Mouse (Mus musculus) layer of hippocampus, postnatal 10 days (tissue): ENCODE measurements around the gene Ncln. TPM values are rescaled to one million over a fixed set of nuclear protein-coding genes. Genes with fewer than 3 reads are reported as not detected.

Source experiments
- DNase-seq, 2 experiments: peaks; one replicate each; pipeline ENCODE4 v3.0.0; 2021; ENCODE audit warnings: low spot score in 2 of 2
- total RNA-seq, 2 experiments: library from RNA; stranded (reverse); gene quantifications; 2 replicates each; pipeline ENCODE4 v1.2.3; 2021

Ncln gene
- total RNA-seq, 2 experiments from 2014 or later: 89.3 to 116 TPM

DNA sequence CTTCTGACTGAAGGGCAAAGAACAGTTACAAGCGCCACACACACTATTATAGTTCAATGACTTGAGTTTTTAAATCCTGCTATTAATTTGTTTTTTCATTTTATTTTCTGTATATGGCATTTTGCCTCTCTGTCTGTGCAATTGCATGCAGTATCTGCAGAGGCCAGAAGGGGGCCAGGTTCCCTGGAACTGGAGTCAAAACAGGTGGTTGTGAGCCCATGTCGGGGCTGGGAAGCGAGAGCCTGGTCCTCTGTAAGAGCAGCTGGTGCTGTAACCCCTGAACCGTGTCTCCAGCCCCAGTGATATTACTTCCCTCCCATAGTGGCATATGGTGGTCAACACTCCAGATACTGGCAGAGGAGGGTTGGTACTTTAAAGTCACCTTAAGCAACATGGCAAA is 22.4 kb upstream of the Ncln start:
- peak; percentile 75 to 79 for DNase-seq

DNA sequence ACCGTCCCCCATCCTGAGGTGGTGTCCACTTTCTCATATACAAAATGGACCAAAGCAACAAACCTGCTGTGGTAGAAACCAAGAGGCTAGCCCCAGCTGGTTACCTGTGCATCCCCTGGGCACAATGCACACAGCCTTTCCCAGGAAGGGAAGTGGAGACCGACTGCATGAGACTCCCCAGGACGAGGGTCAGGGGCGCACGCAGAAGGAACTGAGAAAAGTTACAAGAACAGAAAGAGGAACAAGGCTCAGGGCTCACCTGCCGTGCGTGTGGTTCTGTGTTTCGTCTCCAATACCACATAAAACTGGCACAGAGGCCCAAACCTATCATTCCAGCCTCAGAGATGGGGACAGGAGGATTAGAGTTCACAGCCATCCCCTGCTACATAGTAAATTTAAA is 21.0 kb upstream of the Ncln start:
- no peak for DNase-seq

DNA sequence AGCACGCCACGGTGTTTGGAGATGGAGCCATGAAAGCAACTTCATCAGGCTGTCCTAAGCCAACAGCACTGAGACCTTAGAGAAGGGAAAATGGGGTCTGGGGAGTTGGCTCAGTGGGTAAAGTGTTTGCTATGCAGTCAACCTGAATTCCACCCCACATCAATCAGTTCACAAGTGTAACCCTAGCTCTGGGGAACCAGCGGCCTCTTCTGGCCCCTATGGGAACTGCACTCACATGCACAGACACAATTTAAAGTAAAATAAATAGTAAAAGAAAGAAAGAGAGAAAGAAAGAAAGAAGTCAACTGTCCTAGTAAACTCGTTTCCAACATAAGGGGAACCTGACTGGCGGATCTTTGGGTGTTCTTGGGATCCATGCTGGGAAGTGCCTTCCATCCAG is 17.6 kb upstream of the Ncln start:
- no peak for DNase-seq

DNA sequence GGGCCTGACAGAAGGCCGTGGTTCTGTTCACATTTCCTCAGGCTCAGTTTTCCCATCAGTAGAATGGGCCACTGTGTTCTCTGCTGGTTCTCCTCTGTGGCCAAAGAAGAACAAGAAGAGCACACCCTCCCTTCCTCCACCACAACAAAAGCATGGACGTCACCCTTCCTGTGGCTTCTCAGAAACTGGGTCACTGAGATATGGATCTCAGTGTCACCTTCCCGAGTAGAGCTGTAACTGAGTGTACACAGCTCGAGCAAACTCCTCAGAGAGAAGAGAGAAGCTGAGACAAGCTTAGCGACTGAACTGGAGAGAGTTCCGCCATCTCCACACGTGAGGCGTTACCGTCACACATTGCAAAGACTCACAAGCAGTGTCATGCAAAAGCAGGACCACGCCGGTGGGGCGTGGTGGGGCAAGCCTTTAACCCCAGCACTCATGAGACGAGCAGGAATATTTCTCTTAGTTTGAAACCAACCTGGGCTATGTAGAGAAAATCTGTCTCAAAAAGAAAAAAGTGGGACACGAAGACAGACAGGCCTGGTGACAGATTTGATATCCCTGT is 14.1 kb upstream of the Ncln start:
- no peak for DNase-seq

DNA sequence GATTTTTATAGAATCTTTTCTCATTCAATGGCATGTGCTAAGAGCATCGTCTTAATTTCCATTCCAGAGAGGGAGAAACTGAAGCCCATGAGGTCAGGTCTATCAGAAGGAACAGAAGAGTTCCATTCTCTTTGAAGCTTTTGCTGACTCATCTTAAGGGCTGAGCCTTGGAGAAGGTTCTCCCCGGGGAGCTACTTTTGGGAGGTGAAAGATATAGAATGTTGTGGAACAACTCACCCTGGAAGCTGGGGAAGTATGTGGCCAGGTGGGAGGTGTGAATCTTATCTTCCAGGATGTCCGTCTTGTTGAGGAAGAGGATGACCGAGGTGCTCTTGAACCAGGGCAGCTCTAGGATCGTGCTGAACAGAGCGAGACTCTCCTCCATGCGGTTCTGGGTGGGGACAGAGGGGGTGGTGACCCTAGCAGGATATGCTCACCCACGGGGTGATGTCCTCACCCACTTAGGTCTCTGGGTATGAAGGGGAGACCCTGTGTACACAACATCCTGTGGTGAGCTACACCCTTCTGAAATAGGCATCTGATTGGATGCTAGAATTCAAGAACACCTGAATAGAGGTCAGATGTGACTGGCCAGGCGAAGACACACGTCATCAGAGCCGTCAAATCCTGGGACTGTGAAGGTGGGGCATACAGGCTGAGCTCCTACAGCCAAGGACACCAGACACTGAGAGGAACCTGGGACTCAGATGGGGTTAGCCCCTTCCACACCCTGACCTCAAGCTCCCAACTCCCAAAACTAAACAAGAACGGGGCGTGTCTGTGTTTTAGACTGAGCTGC is 11.7 kb upstream of the Ncln start:
- DNase-seq: no peak

DNA sequence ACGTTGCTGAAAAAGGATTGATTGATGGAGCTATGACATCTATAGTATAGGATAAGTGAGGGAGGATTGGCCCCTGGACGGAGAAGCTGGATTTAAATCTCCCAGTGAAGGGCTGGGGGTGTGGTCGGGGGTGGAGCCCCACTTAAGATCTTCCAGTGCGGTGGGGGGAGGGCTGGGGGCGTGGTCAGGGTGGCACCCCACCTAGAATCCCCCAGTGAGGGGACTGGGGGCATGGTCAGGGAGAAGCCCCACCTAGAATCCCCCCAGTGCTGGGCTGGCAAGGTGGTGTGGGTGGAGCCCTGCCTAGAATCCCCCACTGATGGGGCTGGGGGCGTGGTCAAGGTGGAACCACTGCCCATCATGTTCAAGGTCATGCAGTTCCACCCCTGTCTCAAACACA is 10.9 kb upstream of the Ncln start:
- DNase-seq: no peak

DNA sequence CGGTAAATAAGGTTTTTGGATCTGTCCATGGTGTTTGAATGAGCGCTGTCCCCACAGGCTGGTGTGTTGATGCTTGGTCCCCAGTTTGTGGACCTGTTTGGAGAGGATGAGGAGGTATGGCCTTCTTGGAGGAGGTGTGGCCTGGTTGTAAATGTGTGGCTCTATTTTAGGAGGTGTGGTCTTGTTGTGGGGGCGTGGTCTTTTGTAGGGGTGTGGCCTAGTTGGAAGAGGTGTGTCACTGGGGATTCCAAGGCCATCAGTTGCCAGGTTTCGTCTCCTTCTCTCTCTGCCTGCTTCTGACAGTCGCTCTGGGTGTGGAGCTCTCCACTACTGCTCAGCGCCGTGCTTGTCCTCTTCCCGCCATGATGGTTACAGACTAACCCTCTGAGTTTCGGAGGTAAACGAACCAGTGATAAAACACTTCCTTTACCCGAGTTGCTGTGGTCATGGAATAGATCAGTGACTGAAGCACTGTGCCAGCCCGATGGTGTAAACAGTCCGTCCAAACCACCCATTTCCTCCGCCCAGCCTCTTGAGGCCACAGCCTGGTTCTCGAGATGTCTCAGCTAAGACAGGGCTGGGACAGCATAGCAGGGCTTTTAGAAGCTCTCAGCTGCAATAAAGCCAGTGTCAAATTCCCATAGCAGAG is 8.9 kb upstream of the Ncln start:
- DNase-seq: no peak

DNA sequence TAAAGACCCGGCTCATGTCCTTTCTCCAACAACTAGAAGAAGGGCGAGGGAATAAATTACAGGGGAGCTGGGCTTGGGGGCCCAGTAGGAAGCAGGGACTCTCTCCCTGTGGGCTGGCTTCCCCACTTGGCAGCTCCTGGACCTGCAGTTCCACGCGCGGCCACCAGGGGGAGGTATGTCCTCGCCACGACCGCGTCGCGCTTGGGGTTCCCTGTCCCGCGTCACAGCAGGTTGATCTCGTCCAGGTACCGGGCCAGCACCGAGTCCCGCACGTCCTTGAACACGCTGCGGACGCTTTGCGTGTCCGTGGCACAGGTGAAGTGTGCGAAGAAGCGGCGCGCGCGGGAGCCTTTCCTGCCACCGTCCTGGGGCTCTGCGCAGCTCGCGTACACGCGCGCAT is 6.5 kb upstream of the Ncln start:
- peak; percentile 96 to 97 for DNase-seq

DNA sequence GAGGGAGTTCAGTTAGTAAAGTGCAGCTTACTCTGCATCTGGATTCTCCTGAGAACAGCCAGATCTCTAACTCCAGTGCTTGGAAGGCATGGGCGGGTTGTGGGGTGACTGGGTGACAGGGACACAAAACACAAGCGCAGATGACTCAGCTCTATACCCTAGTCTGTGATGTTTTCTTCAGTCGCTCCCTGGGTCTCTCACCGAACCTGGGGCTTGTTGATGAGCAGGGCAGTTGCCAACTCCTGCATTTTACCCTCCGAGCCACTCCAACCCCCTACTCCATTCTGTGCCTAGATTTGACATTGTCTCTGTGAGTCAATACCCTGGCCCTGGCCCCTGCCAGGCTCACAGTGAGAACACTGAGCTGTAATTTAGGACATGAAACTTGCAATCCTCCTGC is 5.7 kb upstream of the Ncln start:
- DNase-seq: no peak

DNA sequence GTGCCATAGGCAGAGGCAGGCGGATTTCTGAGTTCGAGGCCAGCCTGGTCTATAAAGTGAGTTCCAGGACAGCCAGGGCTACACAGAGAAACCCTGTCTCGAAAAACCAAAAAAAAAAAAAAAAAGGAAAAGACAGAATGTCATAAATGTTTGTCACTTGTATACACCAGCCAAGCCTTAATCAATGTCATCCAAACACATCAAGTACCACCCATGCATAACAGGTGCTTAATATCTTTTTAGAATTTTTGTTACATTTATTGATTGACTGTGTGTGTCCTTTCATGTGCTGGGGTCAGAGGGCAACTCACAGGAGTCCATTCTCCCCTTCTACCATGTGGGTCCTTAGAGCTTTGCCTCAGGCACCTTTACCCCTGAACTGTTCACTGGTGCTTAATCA is 3.8 kb upstream of the Ncln start, which contains the start of gene S1pr4:
Gene S1pr4, minus strand, starts transcription at position 101 of the 400 bp plus-strand sequence.
- DNase-seq: no peak

DNA sequence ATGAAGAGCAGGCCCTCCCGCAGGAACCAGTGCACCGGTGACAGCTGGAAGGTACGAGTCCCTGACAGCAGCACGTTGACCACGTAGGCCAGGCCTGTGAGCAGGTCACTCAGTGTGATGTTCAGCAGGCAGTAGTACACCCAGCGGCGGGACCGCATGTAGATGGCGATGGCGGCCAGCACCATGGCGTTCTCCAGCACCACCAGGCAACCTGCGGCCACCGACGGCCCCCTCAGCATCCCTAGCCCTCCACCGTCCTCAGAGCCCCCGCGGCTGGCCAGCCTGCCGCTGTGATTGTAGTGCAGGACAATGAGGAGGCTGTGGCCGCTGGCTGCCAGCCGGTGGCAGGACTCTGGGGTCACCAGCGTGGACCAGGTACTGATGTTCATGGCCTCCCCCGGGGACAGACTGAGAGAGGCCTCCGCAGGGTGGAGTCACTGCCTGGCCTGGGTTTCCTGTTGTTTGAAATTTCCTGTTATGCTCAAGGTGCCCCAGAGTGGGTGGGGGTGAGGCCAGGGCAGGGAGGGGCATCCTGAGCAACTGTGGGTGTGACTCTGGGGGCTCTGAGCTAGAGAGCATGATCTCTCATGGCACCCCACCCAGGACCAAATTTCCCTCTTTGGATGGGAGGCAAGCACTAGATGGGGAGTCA is 3.2 kb upstream of the Ncln start:
- DNase-seq: no peak

DNA sequence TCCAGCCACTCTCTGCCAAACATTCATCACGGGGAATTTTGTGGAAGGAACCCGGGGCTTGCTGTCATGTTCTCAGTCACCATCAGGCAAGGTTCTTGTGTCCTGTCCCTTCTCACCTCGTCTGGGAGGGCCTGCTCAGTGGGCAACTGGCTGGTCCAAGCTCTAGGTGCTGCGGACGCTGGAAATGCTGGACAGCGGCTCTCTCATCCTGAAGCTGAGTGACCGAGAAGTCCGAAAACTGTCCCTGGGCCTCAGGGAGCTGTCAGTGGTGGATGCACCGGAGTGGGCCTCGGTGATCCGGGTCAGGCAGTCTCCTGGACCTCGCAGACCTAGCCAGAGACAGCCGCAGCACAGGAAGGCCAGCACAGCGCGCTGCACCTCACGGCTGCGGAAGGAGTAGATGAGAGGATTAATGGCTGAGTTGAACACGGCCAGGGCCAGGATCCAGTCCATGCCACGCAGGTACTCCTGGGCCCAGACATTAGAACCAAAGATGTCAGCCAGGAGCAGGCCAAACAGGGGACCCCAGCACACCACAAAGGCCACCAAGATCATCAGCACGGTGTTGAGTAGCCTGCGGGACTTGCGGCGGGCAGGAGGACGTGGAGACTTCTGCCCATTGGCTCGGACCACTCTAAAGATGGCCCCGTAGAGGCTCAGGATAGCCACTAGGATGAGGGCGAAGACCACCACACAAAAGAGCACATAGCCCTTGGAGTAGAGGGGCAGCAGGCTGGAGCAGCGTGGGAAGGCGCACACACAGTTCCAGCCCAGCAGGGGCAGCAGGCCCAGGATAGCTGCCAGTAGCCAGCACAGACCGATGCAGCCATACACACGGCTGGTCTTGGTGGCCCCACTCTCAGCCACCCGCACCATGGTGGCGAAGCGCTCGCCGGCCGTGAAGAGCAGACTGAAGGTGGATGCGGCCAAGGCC is 2.4 kb upstream of the Ncln start:
- DNase-seq: no peak

DNA sequence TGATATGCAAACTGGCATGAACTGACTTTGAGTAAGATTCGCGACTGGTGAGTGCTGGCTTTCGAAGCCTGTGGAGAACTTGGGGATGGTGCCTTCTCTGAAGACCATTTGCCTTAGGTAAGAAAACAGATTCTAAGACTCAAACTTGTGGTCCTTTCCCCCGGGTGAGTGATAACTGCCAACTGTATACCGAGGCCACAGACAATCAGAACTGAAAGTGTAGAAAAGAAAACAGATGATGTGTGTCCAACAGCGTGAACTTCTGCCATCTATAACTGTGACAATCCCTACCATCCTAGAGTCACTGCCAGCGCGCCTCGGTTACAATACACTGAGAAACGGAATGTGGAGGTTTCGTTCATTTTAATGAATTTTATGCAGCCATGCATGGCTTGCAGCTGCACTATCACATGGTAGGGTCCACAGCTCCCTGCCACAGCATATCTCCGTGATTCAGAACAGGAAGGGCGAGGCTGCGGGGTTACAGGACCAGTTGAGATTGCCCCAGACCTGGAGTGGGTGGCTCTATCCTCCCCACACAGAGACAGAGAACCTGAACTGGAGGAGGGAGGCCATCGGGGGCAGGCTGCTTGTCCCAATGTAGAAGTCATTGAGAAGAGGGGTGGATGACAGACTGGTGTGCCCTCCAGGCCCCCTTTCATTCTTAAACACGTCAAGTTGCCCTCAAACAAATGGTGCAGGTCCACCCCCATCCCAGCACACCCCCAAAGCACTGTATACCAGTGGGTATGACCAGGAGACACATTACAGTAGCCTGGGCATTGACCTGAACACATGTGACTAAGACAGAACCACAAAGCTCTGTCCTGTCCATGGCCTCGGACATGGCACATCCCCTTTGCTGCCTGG is 1.4 kb upstream of the Ncln start:
- no peak for DNase-seq

DNA sequence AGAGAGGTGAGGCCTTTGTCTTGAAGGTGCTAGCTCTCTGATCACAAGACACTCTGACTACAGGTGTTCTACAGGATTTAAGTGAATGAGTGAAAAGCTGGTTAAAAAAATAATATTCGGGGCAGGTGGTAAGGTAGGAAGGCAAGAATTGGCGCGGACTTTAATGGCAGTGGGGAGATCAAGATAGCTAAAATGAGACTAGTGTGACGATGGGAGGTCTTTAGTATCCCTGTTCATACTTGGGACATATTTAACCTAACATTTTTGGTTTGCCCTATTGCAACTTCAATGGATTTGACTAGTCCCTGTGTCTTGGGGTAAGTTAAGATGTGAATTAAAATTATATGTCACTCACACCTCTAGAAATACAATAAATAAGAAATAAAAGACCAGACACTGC is 777 bp upstream of the Ncln start:
- DNase-seq: no peak

DNA sequence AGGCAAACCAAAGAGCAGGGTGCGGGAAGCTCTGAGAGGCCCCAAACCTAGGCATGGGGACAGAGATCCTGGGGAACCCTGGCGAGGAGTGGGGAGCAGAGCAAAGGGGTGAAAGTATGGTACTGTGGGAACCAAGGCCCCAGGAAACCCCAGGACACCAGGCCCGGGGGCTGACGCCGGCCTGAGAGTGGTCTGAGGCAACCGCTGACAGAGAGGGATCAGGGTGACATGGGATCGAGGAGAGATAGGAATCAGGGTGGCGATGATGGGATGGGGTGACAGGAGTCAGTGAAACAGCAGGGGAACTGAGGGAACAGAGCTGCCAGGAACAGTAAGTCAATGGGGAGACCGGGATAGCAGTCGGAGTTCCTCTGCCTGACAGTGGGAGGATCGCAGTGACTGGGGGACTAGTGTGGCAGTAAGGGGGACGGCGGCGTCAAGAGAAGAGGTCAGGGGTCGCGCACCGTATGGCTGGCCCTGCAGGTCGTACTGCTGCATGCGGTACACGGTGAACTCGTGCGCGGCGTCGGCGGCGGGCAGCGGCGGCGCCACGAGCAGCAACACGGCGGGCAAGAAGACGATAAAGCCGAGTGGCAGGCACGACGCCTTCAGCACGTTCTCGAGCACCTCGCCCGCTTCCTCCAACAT is 452 bp downstream of the Ncln start:
- no peak for DNase-seq

DNA sequence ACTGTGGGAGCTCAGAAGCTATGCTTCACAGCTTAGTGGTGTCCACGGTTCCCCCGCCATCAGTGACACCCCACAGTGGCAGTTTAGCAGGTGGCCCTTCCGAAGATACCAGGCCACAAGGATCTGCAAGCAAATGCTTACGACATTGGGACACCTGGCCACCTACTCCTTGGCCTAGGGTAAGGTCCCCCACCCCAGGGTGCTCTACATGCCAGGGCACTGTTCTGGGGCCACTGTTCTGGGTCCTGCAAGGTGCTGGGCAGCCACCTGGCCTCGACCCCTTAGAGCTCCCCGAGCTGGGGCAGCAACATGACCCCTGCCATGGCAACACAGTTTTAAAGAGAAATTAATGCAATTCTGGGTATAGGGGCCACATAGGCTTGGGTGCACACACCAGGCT is 1.0 kb downstream of the Ncln start:
- DNase-seq: no peak

DNA sequence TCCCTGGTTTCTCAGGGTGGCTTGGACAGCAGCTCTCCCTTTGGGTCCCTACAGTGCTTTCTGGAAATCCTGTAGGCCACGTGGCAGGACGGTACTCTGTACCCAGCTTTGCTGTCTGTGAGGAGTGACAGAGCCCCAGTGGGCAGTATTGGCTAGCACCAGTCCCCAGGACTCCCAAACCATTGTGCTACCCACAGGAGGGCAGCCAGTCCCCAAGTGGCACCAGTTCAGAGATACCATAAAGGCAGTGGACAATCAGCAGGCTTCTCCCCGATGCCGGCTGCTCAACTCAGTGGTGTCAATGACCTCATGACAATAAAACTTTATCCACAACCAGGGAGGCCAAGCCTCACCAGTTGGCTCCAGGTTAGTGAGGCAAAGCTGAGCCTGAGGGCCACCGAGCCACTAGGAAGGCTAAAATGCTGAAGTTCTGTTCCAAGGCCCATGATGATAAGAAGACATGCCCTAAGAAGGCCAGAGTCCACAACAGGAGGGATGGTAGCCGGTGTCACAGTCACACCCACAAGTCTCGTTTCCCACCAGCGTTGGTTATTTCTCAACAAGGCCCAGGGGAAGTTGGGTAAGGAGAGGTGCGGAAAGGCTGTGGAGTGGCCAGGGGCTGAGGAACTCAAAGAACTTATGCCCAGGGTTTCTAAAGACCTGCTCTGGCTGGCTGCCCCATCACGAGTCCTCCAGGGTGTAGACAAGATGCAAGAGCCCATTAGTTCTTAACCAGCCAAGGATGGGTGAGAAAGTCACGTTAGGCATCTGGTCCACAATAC is 1.7 kb downstream of the Ncln start:
- no peak for DNase-seq

DNA sequence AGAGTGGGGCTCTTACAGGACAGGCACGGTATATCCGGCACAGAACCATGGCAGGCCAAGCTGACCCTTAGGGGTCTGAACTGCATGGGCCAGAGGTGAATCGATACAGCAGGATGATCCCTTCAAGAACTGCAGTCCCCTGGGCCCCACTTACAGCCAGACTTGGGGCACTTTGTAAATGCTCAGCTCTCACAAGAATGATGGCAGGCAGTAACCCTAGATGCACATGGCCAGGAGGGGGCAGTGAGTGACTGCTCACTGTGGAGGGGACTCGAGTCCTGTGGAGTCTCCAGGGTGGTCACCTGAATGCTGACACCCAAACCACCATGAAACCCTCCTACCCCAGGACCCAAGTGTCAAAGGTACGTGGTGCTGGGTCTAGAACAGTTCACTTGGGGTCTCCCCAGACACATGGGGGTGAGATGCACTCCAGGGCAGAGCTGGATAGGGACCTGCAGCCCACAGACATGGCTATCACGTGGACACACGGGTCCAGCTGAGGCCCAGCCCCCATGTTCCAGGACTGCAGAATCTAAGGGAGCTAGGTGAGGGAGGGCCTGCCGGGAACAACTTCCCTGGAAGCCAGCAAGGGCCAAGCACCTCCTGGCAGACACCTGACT is 2.5 kb downstream of the Ncln start:
- no peak for DNase-seq
